Mouse (Mus musculus) CH12.LX (cell line): ENCODE data around the gene Cenpk. TPM values are rescaled to one million over a fixed set of nuclear protein-coding genes. Genes with fewer than 3 reads are reported as not detected.

Experiments
- DNase-seq: peaks from one replicate; pipeline ENCODE4 v3.0.0-alpha.2; 2013; ENCODE audit errors: extremely low read depth
- H3K27ac ChIP-seq: 2 replicates; pipeline ENCODE4 v1.5.1; 2012; ENCODE audit warnings: low read depth, mild to moderate bottlenecking, control low read depth, moderate library complexity; ENCODE audit not compliant: insufficient read depth
- H3K27me3 ChIP-seq: replicated peaks from 2 replicates; pipeline ENCODE3; 2012; ENCODE audit warnings: inconsistent platforms
- H3K36me3 ChIP-seq, 2 experiments: replicated peaks in 1 of 2; 2 replicates each; pipeline versions ENCODE3 to v1.6.1; 2012; ENCODE audit warnings: inconsistent platforms in 1 of 2, low read length in 1 of 2, mild to moderate bottlenecking in 1 of 2, mixed read lengths in 1 of 2, moderate library complexity in 1 of 2; ENCODE audit not compliant: control insufficient read depth in 1 of 2, insufficient read depth in 1 of 2
- H3K4me1 ChIP-seq, 2 experiments: 2 replicates each; pipeline ENCODE4 v1.6.1; 2012; ENCODE audit warnings: inconsistent platforms in 1 of 2, moderate library complexity in 1 of 2; ENCODE audit not compliant: insufficient read depth in 2 of 2, control insufficient read depth in 1 of 2
- H3K4me2 ChIP-seq: 2 replicates; pipeline ENCODE4 v1.6.1; 2012; ENCODE audit warnings: low read depth, mild to moderate bottlenecking, control low read depth; ENCODE audit not compliant: poor library complexity, insufficient read depth, severe bottlenecking
- H3K4me3 ChIP-seq, 3 experiments: fragments of 150-350 bp in 1 of 3; sonication (generic) in 1 of 3; replicated peaks in 1 of 3; 2 replicates each; pipeline versions ENCODE3 to v1.5.1; 2011 to 2012; ENCODE audit warnings: low read depth in 2 of 3, low read length in 2 of 3, mild to moderate bottlenecking in 2 of 3, moderate library complexity in 2 of 3, control low read depth in 1 of 3, improper control_type of control experiment in 1 of 3, inconsistent platforms in 1 of 3, mixed read lengths in 1 of 3; ENCODE audit not compliant: poor library complexity in 1 of 3
- H3K79me2 ChIP-seq: replicated peaks from 2 replicates; pipeline ENCODE4 v1.6.1; 2012; ENCODE audit warnings: mild to moderate bottlenecking, moderate library complexity; ENCODE audit not compliant: control insufficient read depth, poor library complexity, insufficient read depth, severe bottlenecking; ENCODE audit errors: extremely low read depth
- H3K9ac ChIP-seq: 2 replicates; pipeline ENCODE4 v1.6.1; 2012; ENCODE audit warnings: low read depth, mild to moderate bottlenecking, control low read depth, moderate library complexity; ENCODE audit not compliant: insufficient read depth
- H3K9me3 ChIP-seq: replicated peaks from 2 replicates; pipeline ENCODE3; 2012; ENCODE audit warnings: low read length, inconsistent platforms, mixed read lengths
- BHLHE40 ChIP-seq: IDR thresholded peaks from 2 replicates; pipeline ENCODE4 v1.6.1; 2011; ENCODE audit warnings: mild to moderate bottlenecking, low read depth, low read length, improper control_type of control experiment
- CHD1 ChIP-seq: IDR thresholded peaks from 2 replicates; pipeline ENCODE4 v1.6.1; 2012; ENCODE audit warnings: low read depth, low read length, improper control_type of control experiment, inconsistent platforms
- CHD2 ChIP-seq: IDR thresholded peaks from 2 replicates; pipeline ENCODE4 v1.6.1; 2011; ENCODE audit warnings: low read length, improper control_type of control experiment
- CTCF ChIP-seq, 2 experiments: IDR thresholded peaks in 1 of 2; conservative IDR thresholded peaks in 1 of 2; 2 replicates each; pipeline ENCODE4 v1.5.1; 2011 to 2012; ENCODE audit warnings: low read depth in 2 of 2, low read length in 2 of 2, improper control_type of control experiment in 1 of 2, inconsistent platforms in 1 of 2, mild to moderate bottlenecking in 1 of 2, moderate library complexity in 1 of 2
- E2F4 ChIP-seq: IDR thresholded peaks from 2 replicates; pipeline ENCODE4 v1.6.1; 2011; ENCODE audit warnings: low read depth, low read length, improper control_type of control experiment; ENCODE audit not compliant: insufficient replicate concordance
- ELF1 ChIP-seq: IDR thresholded peaks from 2 replicates; pipeline ENCODE4 v1.6.1; 2014; ENCODE audit warnings: low read depth, mild to moderate bottlenecking, inconsistent platforms, low read length, improper control_type of control experiment
- EP300 ChIP-seq: IDR thresholded peaks from 2 replicates; pipeline ENCODE4 v1.6.1; 2011; ENCODE audit warnings: low read length, improper control_type of control experiment
- ETS1 ChIP-seq: conservative IDR thresholded peaks from 2 replicates; pipeline ENCODE4 v1.6.1; 2012; ENCODE audit warnings: low read depth, mild to moderate bottlenecking, inconsistent platforms, low read length, improper control_type of control experiment, moderate library complexity
- GABPA ChIP-seq: IDR thresholded peaks from 2 replicates; pipeline ENCODE4 v1.6.1; 2012; ENCODE audit warnings: low read depth, low read length, improper control_type of control experiment, inconsistent platforms; ENCODE audit not compliant: insufficient replicate concordance
- HCFC1 ChIP-seq: IDR thresholded peaks from 2 replicates; pipeline ENCODE4 v1.6.1; 2012; ENCODE audit warnings: low read depth, mild to moderate bottlenecking, inconsistent platforms, low read length, improper control_type of control experiment
- IRF4 ChIP-seq: IDR thresholded peaks from 2 replicates; pipeline ENCODE4 v1.6.1; 2014; ENCODE audit warnings: low read depth, mild to moderate bottlenecking, inconsistent platforms, low read length, improper control_type of control experiment
- JUN ChIP-seq: IDR thresholded peaks from 2 replicates; pipeline ENCODE4 v1.6.1; 2011; ENCODE audit warnings: low read depth, mild to moderate bottlenecking, low read length, improper control_type of control experiment, moderate library complexity; ENCODE audit not compliant: insufficient read depth
- JUND ChIP-seq: conservative IDR thresholded peaks from 2 replicates; pipeline ENCODE4 v1.6.1; 2011; ENCODE audit warnings: low read depth, low read length, improper control_type of control experiment
- KAT2A ChIP-seq: IDR thresholded peaks from 2 replicates; pipeline ENCODE4 v1.6.1; 2012; ENCODE audit warnings: low read length, improper control_type of control experiment, inconsistent platforms; ENCODE audit not compliant: insufficient replicate concordance
- MAFK ChIP-seq: IDR thresholded peaks from 2 replicates; pipeline ENCODE4 v1.6.1; 2011; ENCODE audit warnings: low read length, improper control_type of control experiment; ENCODE audit not compliant: insufficient replicate concordance
- MAX ChIP-seq: IDR thresholded peaks from 2 replicates; pipeline ENCODE4 v1.6.1; 2011; ENCODE audit warnings: low read length, improper control_type of control experiment
- MAZ ChIP-seq: IDR thresholded peaks from 2 replicates; pipeline ENCODE4 v1.6.1; 2012; ENCODE audit warnings: low read depth, mild to moderate bottlenecking, inconsistent platforms, low read length, improper control_type of control experiment, moderate library complexity
- MEF2A ChIP-seq: IDR thresholded peaks from 2 replicates; pipeline ENCODE4 v1.6.1; 2014; ENCODE audit warnings: low read depth, mild to moderate bottlenecking, inconsistent platforms, low read length, improper control_type of control experiment, borderline replicate concordance
- MXI1 ChIP-seq: IDR thresholded peaks from 2 replicates; pipeline ENCODE4 v1.6.1; 2011; ENCODE audit warnings: mild to moderate bottlenecking, low read depth, low read length, improper control_type of control experiment
- MYC ChIP-seq: IDR thresholded peaks from 2 replicates; pipeline ENCODE4 v1.6.1; 2011; ENCODE audit warnings: low read depth, mild to moderate bottlenecking, improper control_type of control experiment, low read length
- NELFE ChIP-seq: IDR thresholded peaks from 2 replicates; pipeline ENCODE4 v1.6.1; 2011; ENCODE audit warnings: low read depth, low read length, improper control_type of control experiment
- NRF1 ChIP-seq: IDR thresholded peaks from 2 replicates; pipeline ENCODE4 v1.6.1; 2014; ENCODE audit warnings: low read depth, mild to moderate bottlenecking, inconsistent platforms, low read length, improper control_type of control experiment, moderate library complexity
- PAX5 ChIP-seq: IDR thresholded peaks from 2 replicates; pipeline ENCODE4 v1.6.1; 2012; ENCODE audit warnings: low read length, inconsistent platforms, mixed read lengths
- POLR2A ChIP-seq: IDR thresholded peaks from 2 replicates; pipeline ENCODE4 v1.6.1; 2011; ENCODE audit warnings: low read depth, mild to moderate bottlenecking, improper control_type of control experiment, low read length
- POLR2AphosphoS2 ChIP-seq: IDR thresholded peaks from 2 replicates; pipeline ENCODE4 v1.6.1; 2011; ENCODE audit warnings: low read depth, low read length, improper control_type of control experiment
- RAD21 ChIP-seq: IDR thresholded peaks from 2 replicates; pipeline ENCODE4 v1.6.1; 2011; ENCODE audit warnings: low read depth, mild to moderate bottlenecking, low read length, improper control_type of control experiment, moderate library complexity
- RCOR1 ChIP-seq: conservative IDR thresholded peaks from 2 replicates; pipeline ENCODE4 v1.6.1; 2012; ENCODE audit warnings: low read depth, mild to moderate bottlenecking, inconsistent platforms, low read length, improper control_type of control experiment
- SIN3A ChIP-seq: IDR thresholded peaks from 2 replicates; pipeline ENCODE4 v1.6.1; 2012; ENCODE audit warnings: low read length, improper control_type of control experiment, inconsistent platforms
- SMC3 ChIP-seq: IDR thresholded peaks from 2 replicates; pipeline ENCODE4 v1.6.1; 2011; ENCODE audit warnings: low read depth, low read length, improper control_type of control experiment
- TBP ChIP-seq: conservative IDR thresholded peaks from 2 replicates; pipeline ENCODE4 v1.6.1; 2011; ENCODE audit warnings: low read depth, low read length, improper control_type of control experiment
- TCF12 ChIP-seq: IDR thresholded peaks from 2 replicates; pipeline ENCODE4 v1.6.1; 2014; ENCODE audit warnings: low read depth, mild to moderate bottlenecking, inconsistent platforms, low read length, improper control_type of control experiment
- UBTF ChIP-seq: IDR thresholded peaks from 2 replicates; pipeline ENCODE4 v1.6.1; 2012; ENCODE audit warnings: low read depth, mild to moderate bottlenecking, inconsistent platforms, low read length, improper control_type of control experiment, moderate library complexity
- USF1 ChIP-seq: IDR thresholded peaks from 2 replicates; pipeline ENCODE4 v1.6.1; 2014; ENCODE audit warnings: low read depth, mild to moderate bottlenecking, inconsistent platforms, low read length, improper control_type of control experiment
- USF2 ChIP-seq: conservative IDR thresholded peaks from 2 replicates; pipeline ENCODE4 v1.6.1; 2011; ENCODE audit warnings: low read depth, low read length, improper control_type of control experiment
- ZC3H11A ChIP-seq: IDR thresholded peaks from 2 replicates; pipeline ENCODE4 v1.6.1; 2012; ENCODE audit warnings: low read depth, mild to moderate bottlenecking, inconsistent platforms, low read length, improper control_type of control experiment
- ZKSCAN1 ChIP-seq: IDR thresholded peaks from 2 replicates; pipeline ENCODE4 v1.6.1; 2012; ENCODE audit warnings: low read depth, inconsistent platforms, low read length, improper control_type of control experiment, borderline replicate concordance
- ZMIZ1 ChIP-seq: IDR thresholded peaks from 2 replicates; pipeline ENCODE4 v1.6.1; 2012; ENCODE audit warnings: low read depth, mild to moderate bottlenecking, inconsistent platforms, low read length, improper control_type of control experiment
- ZNF384 ChIP-seq: IDR thresholded peaks from 2 replicates; pipeline ENCODE4 v1.6.1; 2012; ENCODE audit warnings: low read depth, low read length, improper control_type of control experiment, inconsistent platforms
- dilution Hi-C: fragments of 300-500 bp; cut with MboI; formaldehyde crosslinking; loops from 2 replicates; pipeline ENCODE4 v1.14.3; 2020; ENCODE audit warnings: low sequenced_read_pairs; ENCODE audit not compliant: extremely low pct_unique_long_range_greater_than_20kb, extremely low pct_ligation_motif_present
- in situ Hi-C: fragments of 300-500 bp; cut with MboI; formaldehyde crosslinking; loops from 3 replicates; pipeline ENCODE4 v1.14.3; 2019; ENCODE audit warnings: low sequenced_read_pairs, low pct_ligation_motif_present, low pct_unique_long_range_greater_than_20kb, mixed read lengths
- polyA plus RNA-seq: library from polyadenylated mRNA; unstranded; fragments of >175 nt; gene quantifications from 2 replicates; pipeline ENCODE4 v1.2.1, GENCODE M21; 2012; ENCODE audit warnings: low read depth; ENCODE audit not compliant: insufficient read length
- total RNA-seq, 2 experiments: library from RNA; depleted of rRNA; stranded (reverse); fragments of 300-350 nt in 1 of 2; fragments of >200 nt in 1 of 2; gene quantifications; 2 replicates each; pipeline ENCODE4 v1.2.3; 2012 to 2014

Gene Cenpk
- total and polyA plus RNA-seq, 3 experiments, result 19.0 to 113 (median 35.5) TPM

DNA sequence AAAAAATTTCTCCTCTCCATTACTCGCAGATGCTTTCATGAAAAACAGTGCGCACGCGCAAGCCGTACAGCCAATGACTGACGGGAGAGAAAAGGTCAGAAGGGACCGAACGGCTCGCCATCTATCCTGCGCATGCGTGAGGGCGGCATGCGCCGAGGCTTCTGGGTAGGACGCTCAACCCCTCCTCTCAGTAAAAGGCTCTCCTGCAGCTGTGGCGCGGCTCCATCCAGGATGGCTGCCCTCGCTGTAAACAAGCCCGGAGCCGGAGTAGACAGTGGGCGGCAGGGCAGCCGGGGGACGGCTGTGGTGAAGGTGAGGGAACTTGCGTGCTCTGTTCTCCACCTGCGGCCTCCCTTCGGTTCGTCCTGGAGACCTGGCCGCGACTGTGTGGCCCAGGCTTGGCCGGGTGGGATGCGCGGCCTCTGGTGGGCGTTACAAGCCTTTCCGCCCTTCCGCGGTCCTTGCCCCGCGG, 49.7 kb upstream of the Cenpk start, which contains the start of gene Trim23:
Gene Trim23 (plus strand): TSS at position 148 of the 472 bp plus-strand sequence.
- H3K4me1 ChIP-seq, result peaks cover 0 to 26% of the 10 kb centered on the region in 2 experiments; a peak in 2 of 4 replicates
- peak within 1 kb of the TSS; percentile 87 for H3K9ac ChIP-seq
- H3K27me3 ChIP-seq, result no peaks in the 10 kb centered on the region
- H3K4me3 ChIP-seq, result peak within 1 kb of the TSS; percentile 79 to 97 (median 88)
- peaks cover 14 to 24% of the 10 kb centered on the region in 2 experiments for H3K36me3 ChIP-seq
- DNase-seq, result peak; percentile 99
- peaks cover 29% of the 10 kb centered on the region for H3K79me2 ChIP-seq
- peak within 1 kb of the TSS; percentile 89 for H3K4me2 ChIP-seq
- in situ Hi-C loops, result no loop called here
- no peaks in the 10 kb centered on the region for H3K9me3 ChIP-seq
- no peak for TF ChIP-seq RAD21
- TF ChIP-seq E2F4, result 0 out of 2 replicates have a peak, but pooled peaks have one; percentile 53
- TF ChIP-seq EP300, result no peak
- no peak for TF ChIP-seq BHLHE40
- no peak; the same call in 1 of the 2 replicates for TF ChIP-seq ZKSCAN1
- TF ChIP-seq USF2, result no peak
- peak; percentile 82 for TF ChIP-seq HCFC1
- TF ChIP-seq MAZ, result peak; percentile 60; the same call in 1 of the 2 replicates
- peak; percentile 86 for TF ChIP-seq POLR2A
- peak; percentile 29 for TF ChIP-seq IRF4
- TF ChIP-seq MAX, result peak; percentile 71; the same call in 1 of the 2 replicates
- peak; percentile 93 for TF ChIP-seq NELFE
- peak; percentile 24; the same call in 1 of the 2 replicates for TF ChIP-seq USF1
- TF ChIP-seq TCF12, result peak; percentile 68
- no peak for TF ChIP-seq GABPA
- TF ChIP-seq RCOR1, result peak; percentile 61; the same call in 1 of the 2 replicates
- TF ChIP-seq ZMIZ1, result peak; percentile 48; the same call in 1 of the 2 replicates
- TF ChIP-seq JUN, result peak; percentile 28; the same call in 1 of the 2 replicates
- no peak for TF ChIP-seq MAFK
- TF ChIP-seq CHD2, result peak; percentile 56
- no peak for TF ChIP-seq CHD1
- no peak for TF ChIP-seq ZC3H11A
- TF ChIP-seq TBP, result peak; percentile 56; the same call in 1 of the 2 replicates
- TF ChIP-seq NRF1, result peak; percentile 99
- peak in 1 of 2 experiments; percentile 24; a peak in 1 of 4 replicates for TF ChIP-seq CTCF (conservative IDR thresholded peaks at IDR 0.05 in 1 of 2, IDR thresholded peaks at IDR 0.05 in 1 of 2; ENCODE audit: low read depth in 2 of 2, low read length in 2 of 2)
- TF ChIP-seq SIN3A, result peak; percentile 87; the same call in 1 of the 2 replicates
- TF ChIP-seq PAX5, result no peak
- no peak; the same call in 1 of the 2 replicates for TF ChIP-seq MEF2A
- no peak; the same call in 1 of the 2 replicates for TF ChIP-seq ETS1
- TF ChIP-seq ELF1, result peak; percentile 11; the same call in 1 of the 2 replicates
- TF ChIP-seq JUND, result no peak
- peak; percentile 73 for TF ChIP-seq MXI1
- TF ChIP-seq ZNF384, result no peak
- peak; percentile 65; the same call in 1 of the 2 replicates for TF ChIP-seq KAT2A
- peak; percentile 77; the same call in 1 of the 2 replicates for TF ChIP-seq POLR2AphosphoS2
- no peak; the same call in 1 of the 2 replicates for TF ChIP-seq UBTF
- no peak for TF ChIP-seq MYC
- no peak for TF ChIP-seq SMC3
- H3K27ac ChIP-seq, result peak within 1 kb of the TSS; percentile 64
- dilution Hi-C loops, result no loop called here
